Mouse (Mus musculus) adrenal gland, postnatal 25 days (tissue): ENCODE data around the gene Gm36210. TPM values are rescaled to one million over a fixed set of nuclear protein-coding genes. Genes with fewer than 3 reads are reported as not detected.

Experiments
- DNase-seq: peaks from one replicate; pipeline ENCODE4 v3.0.0; 2021; ENCODE audit warnings: mixed read lengths
- total RNA-seq: library from RNA; stranded (reverse); gene quantifications from 2 replicates; pipeline ENCODE4 v1.2.3, GENCODE M21; 2021

Gm36210 gene
- total RNA-seq, 1 experiment from 2014 or later: not detected

DNA sequence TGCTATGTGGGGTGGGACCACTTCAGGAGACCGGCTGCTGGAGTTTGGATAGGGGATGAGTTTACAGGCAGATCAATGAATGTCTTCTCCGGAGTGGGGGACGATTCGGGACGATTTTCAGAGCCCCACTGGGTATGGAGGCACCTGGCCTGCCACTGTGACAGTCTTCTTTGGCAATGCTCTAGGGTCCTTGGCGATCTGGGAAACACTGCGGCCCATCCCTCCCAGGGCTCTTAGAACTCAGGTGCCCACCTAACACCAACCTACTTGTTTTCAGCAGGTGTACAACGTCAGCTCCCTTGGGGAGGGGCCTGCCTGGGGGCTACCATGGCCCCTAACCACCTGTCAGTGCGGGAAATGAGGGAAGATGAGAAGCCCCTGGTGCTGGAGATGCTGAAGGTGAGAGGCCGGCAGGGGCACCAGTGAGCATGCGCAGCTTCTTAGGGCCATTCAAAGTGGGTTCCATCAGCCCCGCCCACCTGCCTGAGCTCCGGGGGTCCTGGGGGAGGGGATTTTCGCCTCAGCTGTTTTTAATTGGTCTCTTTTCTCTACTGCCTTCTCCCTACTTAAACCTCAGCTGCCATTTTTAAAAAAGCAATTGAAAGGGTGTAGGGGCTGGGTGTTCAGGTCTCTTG lies 16.7 kb upstream of the Gm36210 start:
- peak; percentile 44 for DNase-seq

GRCm38 (mm10) chr7:4922508-4922907 lies 16.2 kb upstream of the Gm36210 start:
- DNase-seq: peak; percentile 66

DNA sequence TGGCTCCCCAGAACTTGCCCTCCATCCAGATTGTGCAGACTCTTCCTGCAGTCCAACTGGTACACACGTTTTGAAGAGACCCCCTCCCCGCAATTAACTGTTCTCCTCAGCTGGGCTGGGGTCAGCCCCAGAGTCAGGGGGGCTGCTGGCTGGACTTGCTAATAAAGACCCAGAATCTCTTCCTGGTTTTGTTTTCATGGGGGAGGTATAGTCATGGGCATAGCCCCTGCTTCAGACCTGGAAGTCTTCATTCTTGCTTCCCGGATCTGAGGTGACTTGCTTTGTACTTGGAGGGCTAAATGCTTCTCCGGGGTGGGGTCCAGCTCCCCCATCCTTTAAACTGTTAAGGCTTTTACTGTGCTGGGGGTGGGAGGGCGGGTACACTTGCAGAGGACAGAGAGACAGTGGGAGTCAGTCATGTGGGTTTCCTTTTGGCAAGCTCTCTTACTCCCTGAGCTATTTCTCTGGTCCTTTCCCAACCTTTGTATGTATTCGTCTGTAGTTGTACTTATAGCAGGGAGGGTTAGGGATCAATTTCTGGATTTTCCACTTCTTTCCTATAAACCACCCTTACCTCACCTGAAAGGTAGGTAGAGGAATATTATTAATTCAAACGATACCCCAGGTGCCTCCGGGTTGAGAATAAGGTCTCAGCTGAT lies 15.6 kb upstream of the Gm36210 start, which contains the start of gene Nat14:
TSS of gene Nat14 (plus strand) at position 205 of the 659 bp plus-strand sequence.
- no peak for DNase-seq

DNA sequence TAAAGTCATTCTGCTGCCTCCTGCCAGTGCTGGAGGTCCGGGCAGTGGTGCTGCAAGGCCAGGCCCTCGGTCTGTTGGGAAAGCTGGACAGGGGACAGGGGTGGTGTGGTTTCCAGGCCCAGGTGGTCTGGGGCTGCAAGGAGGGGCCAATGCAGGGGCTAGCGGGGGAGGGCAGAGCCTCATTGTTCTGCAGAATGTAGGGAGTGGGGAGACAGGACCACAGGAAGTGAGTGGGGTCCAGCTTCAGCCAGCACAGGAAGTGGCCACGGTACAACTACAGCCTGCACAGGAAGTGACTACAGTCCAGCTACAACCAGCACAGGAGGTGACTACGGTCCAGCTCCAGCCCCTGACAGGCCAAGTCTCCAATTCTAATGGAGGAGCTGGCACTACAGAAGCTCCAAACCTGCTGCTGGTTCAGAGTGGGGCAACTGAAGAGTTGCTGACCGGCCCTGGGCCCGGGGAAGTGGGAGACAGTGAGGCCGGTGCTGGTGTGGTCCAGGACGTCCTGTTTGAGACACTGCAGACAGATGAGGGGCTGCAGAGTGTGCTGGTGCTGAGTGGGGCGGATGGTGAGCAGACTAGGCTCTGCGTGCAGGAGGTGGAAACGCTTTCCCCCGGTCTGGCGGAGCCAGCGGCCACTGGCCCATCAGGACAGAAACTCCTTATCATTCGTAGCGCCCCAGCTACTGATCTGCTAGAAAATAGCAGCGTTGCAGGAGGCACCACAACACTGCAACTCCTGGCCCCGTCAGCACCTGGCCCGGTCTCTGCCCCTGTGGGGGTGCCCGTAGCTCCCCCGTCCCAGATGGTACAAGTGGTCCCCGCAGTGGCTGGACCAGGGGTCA lies 14.9 kb upstream of the Gm36210 start:
- no peak for DNase-seq

- no peak for DNase-seq
Measured at GRCm38 (mm10) chr7:4920496-4920895, 14.2 kb upstream of the Gm36210 start.

DNA sequence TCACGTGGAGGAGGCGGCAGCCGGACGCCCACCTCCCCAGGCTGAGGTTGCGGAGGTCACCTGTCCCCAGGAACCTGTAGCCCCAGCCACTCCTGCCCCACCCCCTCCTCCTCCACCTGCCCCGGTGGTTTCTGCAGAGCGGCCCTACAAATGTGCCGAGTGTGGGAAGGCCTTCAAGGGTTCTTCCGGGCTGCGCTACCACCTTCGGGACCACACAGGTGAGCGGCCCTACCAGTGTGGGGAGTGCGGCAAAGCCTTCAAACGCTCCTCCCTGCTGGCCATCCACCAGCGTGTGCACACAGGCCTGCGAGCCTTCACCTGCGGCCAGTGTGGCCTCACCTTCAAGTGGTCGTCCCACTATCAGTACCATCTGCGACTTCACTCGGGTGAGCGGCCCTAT lies 13.7 kb upstream of the Gm36210 start:
- no peak for DNase-seq

- no peak for DNase-seq
Measured at GRCm38 (mm10) chr7:4919096-4919495, 12.8 kb upstream of the Gm36210 start.

- DNase-seq: no peak
Measured at GRCm38 (mm10) chr7:4918681-4919080, 12.4 kb upstream of the Gm36210 start.

- DNase-seq: no peak
Measured at GRCm38 (mm10) chr7:4917494-4917893, 11.2 kb upstream of the Gm36210 start.

DNA sequence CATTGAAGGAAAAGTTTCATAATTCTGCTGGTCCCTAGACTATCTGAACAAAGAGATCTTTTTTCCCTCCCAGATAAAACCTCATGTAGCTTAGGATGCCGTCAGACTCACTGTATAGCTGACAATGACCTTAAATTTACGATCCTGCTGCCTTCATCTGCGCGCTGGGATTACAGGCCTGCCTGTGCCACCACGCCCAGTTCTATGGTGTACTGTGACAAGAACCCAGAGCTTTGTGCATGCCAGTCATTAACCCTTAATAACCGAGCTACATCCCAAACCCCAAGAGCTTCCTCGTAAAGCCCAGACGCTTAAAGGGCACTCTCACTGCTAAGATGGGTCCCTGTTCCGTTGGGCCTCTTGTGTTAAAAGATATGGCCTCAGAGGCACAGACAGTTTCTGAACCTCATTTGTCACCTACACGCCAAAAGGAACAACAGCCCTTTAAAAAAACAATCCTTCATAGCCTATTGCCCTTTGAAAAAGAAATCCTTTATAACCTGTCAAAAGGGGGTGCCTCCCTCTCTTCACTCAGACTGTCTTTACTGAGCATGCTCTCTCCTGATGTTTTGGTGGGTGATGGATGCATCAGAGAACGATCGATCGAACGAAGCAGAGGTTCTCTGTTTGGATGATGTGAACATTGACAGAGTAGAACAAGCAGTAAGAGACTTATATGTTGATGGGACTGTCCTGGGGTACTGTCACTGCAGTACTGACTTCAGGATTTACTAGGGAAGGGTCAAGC lies 9.5 kb upstream of the Gm36210 start:
- DNase-seq: no peak

- DNase-seq: peak; percentile 94
Measured at GRCm38 (mm10) chr7:4915007-4915665, 8.8 kb upstream of the Gm36210 start, which contains the start of gene Zfp628. Gene Zfp628, plus strand, starts transcription at chr7:4915217.

DNA sequence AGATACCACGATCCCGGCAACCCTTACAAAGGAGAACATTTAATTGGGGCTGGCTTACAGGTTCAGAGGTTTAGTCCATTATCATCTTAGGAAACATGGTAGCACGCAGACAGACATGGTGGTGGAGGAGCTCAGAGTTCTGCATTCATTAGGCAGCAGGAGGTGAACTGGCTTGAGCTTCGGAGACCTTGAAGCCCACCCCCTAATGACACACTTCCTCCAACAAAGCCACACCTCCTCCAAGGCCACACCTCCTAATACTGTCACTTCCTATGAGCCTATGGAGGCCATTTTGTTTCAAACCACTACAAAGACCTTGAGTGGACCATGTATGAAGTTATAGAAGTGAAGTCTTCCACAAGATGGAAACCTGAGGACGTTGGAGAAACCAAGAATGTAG lies 5.9 kb upstream of the Gm36210 start:
- no peak for DNase-seq

DNA sequence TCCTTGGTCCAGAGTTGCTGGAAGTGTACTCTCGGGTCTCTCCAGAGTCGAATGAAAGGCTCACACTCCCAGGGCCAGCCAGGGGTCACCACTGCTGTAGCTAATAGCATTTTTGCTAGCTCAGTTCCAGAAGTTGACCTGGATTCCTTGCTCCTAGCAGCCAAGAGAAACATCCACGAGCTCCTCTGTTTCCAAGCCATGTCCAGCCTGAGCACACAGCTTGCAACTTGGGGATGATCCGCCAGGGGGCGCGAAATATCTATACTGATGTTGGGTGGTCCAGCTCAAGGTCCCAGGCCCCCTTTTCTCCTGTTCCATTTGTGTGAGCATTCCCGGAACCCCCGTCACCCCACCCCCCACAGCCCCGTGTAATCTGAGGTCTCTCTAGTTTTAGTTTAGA lies 5.2 kb upstream of the Gm36210 start:
- peak; percentile 69 for DNase-seq

- DNase-seq: no peak
Measured at GRCm38 (mm10) chr7:4902404-4902803, 3.9 kb downstream of the Gm36210 start.

GRCm38 (mm10) chr7:4901171-4901570 lies 5.1 kb downstream of the Gm36210 start:
- no peak for DNase-seq

DNA sequence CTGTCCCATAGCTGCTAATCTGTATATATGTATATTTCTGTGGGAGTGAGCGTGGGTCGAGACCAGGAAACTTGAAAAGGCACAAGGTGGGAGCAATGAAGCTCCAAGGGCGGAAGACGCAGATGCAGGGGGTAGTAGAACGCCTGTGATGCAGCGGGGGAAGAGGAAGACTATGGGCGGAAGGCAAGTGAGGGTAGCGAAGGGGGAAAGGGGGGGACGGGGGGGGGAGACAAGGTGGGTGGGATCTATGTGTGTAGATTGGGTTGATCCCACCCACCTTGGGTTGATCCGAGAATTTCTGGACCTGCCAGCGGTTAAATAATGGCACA lies 5.8 kb downstream of the Gm36210 start:
- no peak for DNase-seq

GRCm38 (mm10) chr7:4899649-4900522 lies 6.4 kb downstream of the Gm36210 start:
- DNase-seq: no peak

DNA sequence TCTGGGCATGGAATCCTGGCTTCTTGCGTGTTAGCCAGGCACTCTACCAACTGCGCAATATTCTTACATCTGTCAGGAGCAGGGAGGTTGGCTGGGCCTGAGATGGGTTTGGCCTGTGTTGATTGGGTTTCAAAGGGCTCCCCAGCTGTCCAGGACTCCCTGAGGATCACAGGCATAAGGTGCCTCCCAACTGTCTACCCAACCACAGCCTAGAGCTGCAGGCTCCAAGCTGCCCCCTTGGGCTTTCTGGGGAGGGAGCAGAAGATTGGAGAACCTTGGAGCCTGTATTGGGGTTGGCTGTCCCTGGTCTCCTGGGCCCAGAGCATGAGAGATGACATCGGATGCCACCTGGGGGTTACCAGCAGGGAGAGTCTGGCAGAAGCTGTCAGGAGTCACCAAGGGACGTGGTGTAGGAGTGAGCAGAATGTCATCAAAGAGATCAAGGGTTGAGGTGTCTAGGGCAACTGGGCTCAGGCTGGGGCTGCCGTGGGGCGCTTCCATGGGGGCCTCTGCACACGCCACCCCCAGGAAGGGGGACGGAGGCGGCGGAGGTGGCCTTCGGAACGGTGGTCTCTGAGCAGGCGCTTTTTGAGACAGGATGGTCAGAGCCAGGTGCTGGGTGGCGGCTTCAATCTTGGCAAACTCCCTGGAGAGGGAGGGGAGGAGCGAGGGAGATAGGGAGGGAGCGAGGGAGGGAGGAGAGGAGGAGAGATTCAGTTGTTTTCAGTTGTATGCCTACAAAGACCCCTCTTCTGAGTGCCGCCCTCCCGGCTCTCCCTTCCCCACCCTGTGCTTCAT lies 7.3 kb downstream of the Gm36210 start:
- DNase-seq: no peak

- DNase-seq: no peak
Measured at GRCm38 (mm10) chr7:4895186-4895585, 11.1 kb downstream of the Gm36210 start.

DNA sequence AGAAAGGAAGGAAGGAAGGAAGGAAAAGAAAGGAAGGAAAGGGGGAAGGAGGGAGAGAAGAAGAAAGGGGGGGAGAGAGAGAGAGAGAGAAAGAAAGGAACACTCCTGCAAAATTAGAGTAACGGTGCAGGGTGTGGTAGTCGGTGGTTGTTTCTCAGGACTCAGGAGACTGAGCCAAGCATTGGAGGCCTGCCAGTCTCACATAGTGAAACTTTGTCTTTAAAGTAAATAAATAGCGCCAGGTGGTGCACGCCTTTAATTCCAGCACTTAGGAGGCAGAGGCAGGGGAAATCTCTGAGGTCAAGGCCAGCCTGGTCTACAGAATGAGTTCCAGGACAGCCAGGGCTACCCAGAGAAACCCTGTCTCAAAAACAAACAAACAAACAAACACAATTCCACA lies 19.6 kb downstream of the Gm36210 start:
- no peak for DNase-seq
